Mouse (Mus musculus) cerebellum, adult (tissue): ENCODE measurements around the gene Timeless.
"Not testable (repeated sequence)": the region's sequence is repeated elsewhere in the genome, so short reads cannot be mapped to it uniquely, and the experiment has no call there.

Experiments used
- ATAC-seq: cut with Nextera tagmentation; 2 replicates; pipeline ENCODE4 v1.9.2; 2017; ENCODE audit warnings: mild to moderate bottlenecking, moderate library complexity, mixed read lengths; ENCODE audit not compliant: insufficient number of reproducible peaks, low FRiP score, low TSS enrichment

Timeless gene

GRCm38 (mm10) chr10:128250565-128250964 lies 18.7 kb downstream of the Timeless start:
- no peak for ATAC-seq

DNA sequence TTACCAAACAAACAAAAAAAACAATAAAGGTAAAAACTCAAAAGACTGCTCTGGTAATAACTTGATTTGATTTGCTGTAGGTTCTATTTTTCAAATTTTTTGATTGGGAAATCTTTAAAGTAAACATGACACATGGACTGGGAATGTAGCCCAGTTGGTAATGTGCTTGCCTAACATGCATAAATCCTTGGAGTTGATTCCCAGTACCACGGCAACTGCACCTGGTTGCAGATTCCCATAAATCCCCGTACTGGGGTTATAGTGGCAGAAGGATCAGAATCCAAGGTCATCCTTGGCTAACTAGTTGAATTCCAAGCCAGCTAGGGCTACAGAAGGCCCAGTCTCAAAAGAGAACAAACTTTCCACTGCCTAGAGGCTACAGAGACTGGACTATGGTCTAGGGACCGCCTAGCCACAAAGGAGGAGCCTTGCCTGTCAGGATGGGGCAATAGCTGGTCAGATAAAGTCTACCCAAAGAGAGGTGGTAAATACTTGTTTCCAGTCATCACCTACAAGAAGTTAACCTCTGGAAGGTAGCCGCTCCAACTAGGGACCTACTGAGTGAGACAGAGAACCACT lies 21.9 kb downstream of the Timeless start, which contains the start of gene Apon:
TSS of gene Apon (plus strand) at position 420 of the 579 bp plus-strand sequence.
- no peak for ATAC-seq

- ATAC-seq: no peak
These were observed 24.1 kb downstream of the Timeless start for GRCm38 (mm10) chr10:128255925-128256324.

DNA sequence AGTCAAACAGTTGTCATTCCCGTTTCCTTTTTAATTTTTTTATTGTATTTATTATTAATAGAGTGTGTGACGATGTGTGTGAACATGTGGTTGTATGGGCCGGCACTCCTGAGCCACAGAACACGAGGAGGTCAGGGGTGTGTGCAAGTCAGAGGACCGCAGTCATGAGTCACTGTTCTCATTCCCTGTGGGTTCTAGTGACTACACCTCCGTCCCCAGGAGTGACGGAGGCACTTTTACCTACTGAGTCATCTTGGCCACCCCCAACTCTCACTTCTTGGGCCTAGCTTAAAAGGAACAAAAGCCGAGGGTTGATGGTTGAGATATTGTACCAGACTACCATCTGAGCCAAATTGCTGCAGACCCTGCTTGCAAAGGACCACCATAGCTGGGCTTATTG lies 24.5 kb downstream of the Timeless start:
- ATAC-seq: no peak

- ATAC-seq: no peak
These were observed 27.1 kb downstream of the Timeless start for GRCm38 (mm10) chr10:128258953-128259352.

GRCm38 (mm10) chr10:128259946-128260345 lies 28.1 kb downstream of the Timeless start:
- ATAC-seq: no peak

- ATAC-seq: not testable (repeated sequence)
These were observed 28.5 kb downstream of the Timeless start for GRCm38 (mm10) chr10:128260376-128260775.

DNA sequence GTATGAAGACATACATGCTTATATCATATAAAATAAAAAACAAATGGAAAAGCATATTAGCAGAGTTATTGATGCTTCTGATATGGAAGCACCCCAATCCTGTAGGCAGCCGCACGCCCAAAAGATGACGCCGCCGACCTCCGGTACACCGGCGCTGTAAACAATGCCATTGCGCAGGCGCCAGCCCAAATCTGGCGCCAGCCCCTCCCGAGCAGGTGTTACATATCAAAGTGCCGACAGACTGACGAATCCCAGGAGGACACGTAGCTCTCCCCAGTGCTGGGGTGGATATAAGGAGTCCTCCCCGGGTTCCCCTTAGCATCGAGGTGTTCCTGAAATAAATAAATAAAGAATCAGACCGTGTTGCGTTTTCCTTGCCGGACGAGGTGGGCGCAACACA lies 30.4 kb downstream of the Timeless start:
- no peak for ATAC-seq

DNA sequence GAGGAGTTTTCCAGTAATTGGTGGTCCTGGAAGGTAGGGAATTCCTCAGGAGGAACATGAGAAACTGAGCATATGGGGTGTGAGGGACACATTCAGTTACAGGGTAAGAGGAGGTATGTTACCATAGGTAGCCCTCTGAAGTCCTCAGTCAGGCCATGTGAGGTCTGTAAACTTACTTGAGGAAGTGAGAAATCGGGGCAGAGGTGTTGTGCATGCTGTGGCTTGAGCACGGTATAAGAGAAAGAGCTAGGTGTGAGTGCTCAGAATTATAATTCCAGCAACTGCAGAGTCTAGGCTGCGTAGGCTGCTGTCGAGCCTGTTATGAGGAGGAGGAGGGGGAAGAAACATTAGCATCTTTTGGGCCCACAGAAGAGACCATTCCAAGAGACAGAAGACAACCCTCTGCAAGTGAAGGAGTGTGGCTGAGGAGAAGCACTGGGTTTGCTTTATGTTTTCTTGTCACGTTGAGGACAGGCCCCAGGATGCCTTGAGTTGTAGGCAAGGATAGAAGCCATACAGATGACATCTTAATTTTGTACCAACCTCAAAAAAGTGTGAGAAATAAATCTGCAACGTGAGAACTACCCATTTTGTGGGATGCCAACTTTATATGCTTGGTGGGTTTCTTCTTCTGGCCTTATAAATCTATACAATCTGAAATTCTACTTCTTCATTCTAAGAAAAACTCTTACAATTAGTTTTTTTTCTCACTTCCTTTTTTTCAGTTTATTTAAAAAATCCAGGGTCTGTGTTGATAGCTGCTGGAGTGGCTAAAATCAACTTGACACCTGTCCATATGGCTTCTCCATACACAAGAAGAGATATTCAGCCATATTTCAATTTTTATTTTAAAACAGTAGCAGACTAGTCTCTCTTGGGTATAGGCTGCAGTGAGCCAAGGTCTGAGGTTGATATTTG lies 31.8 kb downstream of the Timeless start:
- ATAC-seq: no peak

GRCm38 (mm10) chr10:128268371-128268770 lies 36.5 kb downstream of the Timeless start, which contains the start of gene Apof:
TSS of gene Apof (plus strand) at chr10:128268671.
- ATAC-seq: no peak

DNA sequence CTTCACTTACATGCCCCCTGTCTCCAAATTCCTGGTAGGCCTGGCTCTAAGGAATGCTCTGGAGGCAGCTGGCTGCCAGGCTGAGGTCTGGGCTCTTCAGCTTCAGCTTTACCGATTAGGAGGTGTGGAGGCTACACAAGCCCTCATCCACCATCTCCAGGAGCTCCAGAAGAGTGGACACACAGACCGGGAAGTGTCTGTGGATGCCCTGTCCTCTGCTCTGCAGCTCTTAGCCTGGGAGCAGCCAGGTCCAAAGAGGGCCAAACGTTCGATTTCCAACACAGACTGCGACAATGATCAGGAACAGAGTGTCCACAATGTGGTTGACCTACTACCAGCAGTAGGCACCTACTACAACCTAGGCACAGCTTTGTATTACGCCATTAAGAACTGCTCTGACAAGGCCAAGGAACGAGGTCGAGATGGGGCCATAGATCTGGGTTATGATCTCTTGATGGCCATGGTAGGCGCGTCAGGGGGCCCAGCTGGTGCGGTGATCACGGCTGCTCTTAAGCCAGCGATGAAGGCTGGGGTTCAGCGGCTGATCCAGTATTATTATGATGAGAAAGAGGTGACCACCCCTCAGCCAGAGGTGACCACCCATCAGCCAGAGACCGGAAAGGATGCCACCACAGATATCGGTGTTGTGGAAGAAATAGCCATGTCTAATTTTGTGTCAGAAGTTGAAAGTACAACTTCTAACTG lies 37.5 kb downstream of the Timeless start:
- ATAC-seq: no peak

GRCm38 (mm10) chr10:128270287-128270841 lies 38.5 kb downstream of the Timeless start, which contains the start of gene Stat2:
TSS of gene Stat2 (plus strand) at chr10:128270559.
- ATAC-seq: peak; percentile 98

- no peak for ATAC-seq
These were observed 39.0 kb downstream of the Timeless start for GRCm38 (mm10) chr10:128270866-128271265.

GRCm38 (mm10) chr10:128271883-128272282 lies 40.0 kb downstream of the Timeless start:
- ATAC-seq: no peak

DNA sequence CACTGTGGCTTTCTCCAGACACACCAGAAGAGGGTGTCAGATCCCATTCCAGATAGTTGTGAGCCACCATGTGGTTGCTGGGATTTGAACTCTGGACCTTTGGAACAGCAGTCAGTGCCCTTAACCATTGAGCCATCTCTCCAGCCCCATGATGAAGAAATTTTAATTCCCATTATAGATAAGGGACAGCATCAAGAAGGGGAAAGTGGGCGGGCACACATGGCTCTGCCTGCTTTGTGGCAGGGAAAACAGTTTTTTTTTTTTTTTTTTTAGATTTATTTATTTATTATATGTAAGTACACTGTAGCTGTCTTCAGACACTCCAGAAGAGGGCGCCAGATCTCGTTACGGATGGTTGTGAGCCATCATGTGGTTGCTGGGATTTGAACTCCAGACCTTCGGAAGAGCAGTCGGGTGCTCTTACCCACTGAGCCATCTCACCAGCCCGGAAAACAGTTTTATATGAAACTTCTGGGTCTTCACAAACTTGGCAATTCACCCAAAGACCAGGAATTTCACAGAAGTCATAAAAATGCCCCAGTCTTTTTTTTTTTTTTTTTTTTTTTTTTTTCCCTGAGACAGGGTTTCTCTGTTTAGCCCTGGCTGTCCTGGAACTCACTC lies 41.1 kb downstream of the Timeless start:
- ATAC-seq: not testable (repeated sequence)

DNA sequence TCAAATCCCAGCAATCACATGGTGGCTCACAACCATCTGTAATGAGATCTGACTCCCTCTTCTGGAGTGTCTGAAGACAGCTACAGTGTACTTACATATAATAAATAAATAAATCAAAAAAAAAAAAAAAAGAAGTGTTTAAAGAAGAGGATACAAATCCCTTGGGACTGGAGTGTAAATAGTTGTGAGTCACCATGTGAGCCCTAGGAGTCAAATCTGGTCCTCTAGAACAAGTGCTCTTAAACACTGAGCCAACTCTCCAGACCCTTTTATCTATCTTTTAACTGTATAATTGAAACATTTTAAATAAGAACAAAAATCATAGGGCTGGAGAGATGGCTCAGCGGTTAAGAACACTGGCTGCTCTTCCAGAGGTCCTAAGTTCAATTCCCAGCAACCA lies 43.5 kb downstream of the Timeless start:
- not testable (repeated sequence) for ATAC-seq

DNA sequence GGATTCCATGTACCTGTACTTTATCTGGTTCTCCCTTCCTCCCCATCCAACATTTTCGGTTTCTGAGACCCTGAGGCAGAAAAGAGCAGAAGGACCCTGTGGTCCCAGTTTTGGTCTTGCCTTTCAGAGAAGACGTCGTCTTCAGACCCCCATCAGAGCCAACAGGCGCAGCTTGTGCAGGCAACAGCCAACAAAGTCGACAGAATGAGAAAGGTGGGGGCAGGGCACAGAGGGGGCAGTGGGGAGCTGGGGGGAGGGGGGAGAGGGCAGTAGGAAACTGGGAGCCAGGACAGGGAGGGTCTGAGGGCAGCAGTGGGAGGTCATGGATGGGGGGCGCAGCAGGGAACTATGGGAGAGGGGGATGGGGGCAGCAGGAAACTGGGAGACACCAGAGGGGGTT lies 46.3 kb downstream of the Timeless start:
- ATAC-seq: no peak

- ATAC-seq: no peak
These were observed 49.1 kb downstream of the Timeless start for GRCm38 (mm10) chr10:128280943-128281342.

- no peak for ATAC-seq
These were observed 49.8 kb downstream of the Timeless start for GRCm38 (mm10) chr10:128281682-128282081.

- ATAC-seq: no peak
These were observed 51.1 kb downstream of the Timeless start for GRCm38 (mm10) chr10:128282886-128283450.
